Mouse (Mus musculus) kidney, postnatal 4 days (tissue): ENCODE data around the gene Slc37a1.

Experiments
- DNase-seq, 2 experiments: peaks; one replicate each; pipeline ENCODE4 v3.0.0; 2021; ENCODE audit warnings: mixed read lengths in 2 of 2

Slc37a1 gene

GRCm38 (mm10) chr17:31286492-31286891 is at the start of gene Slc37a1:
TSS of gene Slc37a1 (plus strand) at chr17:31286792.
- DNase-seq, result no peak

GRCm38 (mm10) chr17:31238234-31239020 is 48.2 kb upstream of the Slc37a1 start:
- no peak for DNase-seq

GRCm38 (mm10) chr17:31241156-31241555 is 45.4 kb upstream of the Slc37a1 start:
- no peak for DNase-seq

- DNase-seq, result peak; percentile 51 to 57
Measured at GRCm38 (mm10) chr17:31242764-31243163, 43.8 kb upstream of the Slc37a1 start.

- DNase-seq, result no peak
Measured at GRCm38 (mm10) chr17:31245321-31245720, 41.3 kb upstream of the Slc37a1 start.

GRCm38 (mm10) chr17:31247144-31247543 is 39.4 kb upstream of the Slc37a1 start:
- no peak for DNase-seq

GRCm38 (mm10) chr17:31253951-31254350 is 32.6 kb upstream of the Slc37a1 start:
- no peak for DNase-seq

GRCm38 (mm10) chr17:31254463-31254931 is 32.1 kb upstream of the Slc37a1 start:
- peak; percentile 83 to 89 for DNase-seq

- DNase-seq, result no peak
Measured at GRCm38 (mm10) chr17:31257149-31257548, 29.4 kb upstream of the Slc37a1 start.

GRCm38 (mm10) chr17:31257898-31258297 is 28.7 kb upstream of the Slc37a1 start:
- no peak for DNase-seq

GRCm38 (mm10) chr17:31258310-31258865 is 28.2 kb upstream of the Slc37a1 start:
- no peak for DNase-seq

- DNase-seq, result no peak
Measured at GRCm38 (mm10) chr17:31259145-31259544, 27.4 kb upstream of the Slc37a1 start.

- no peak for DNase-seq
Measured at GRCm38 (mm10) chr17:31259825-31260224, 26.8 kb upstream of the Slc37a1 start.

- peak; percentile 69 to 77 for DNase-seq
Measured at GRCm38 (mm10) chr17:31260430-31260829, 26.2 kb upstream of the Slc37a1 start.

- DNase-seq, result no peak
Measured at GRCm38 (mm10) chr17:31261352-31261751, 25.2 kb upstream of the Slc37a1 start.

GRCm38 (mm10) chr17:31262715-31263114 is 23.9 kb upstream of the Slc37a1 start:
- no peak for DNase-seq

- DNase-seq, result no peak
Measured at GRCm38 (mm10) chr17:31263770-31264169, 22.8 kb upstream of the Slc37a1 start.

- no peak for DNase-seq
Measured at GRCm38 (mm10) chr17:31264372-31264771, 22.2 kb upstream of the Slc37a1 start.

- no peak for DNase-seq
Measured at GRCm38 (mm10) chr17:31265171-31265572, 21.4 kb upstream of the Slc37a1 start.

GRCm38 (mm10) chr17:31265831-31266230 is 20.8 kb upstream of the Slc37a1 start:
- DNase-seq, result no peak

- no peak for DNase-seq
Measured at GRCm38 (mm10) chr17:31266321-31266950, 20.2 kb upstream of the Slc37a1 start.

GRCm38 (mm10) chr17:31267138-31267537 is 19.5 kb upstream of the Slc37a1 start:
- DNase-seq, result no peak

- DNase-seq, result no peak
Measured at GRCm38 (mm10) chr17:31267603-31268002, 19.0 kb upstream of the Slc37a1 start.

- DNase-seq, result no peak
Measured at GRCm38 (mm10) chr17:31268016-31268415, 18.6 kb upstream of the Slc37a1 start.
